Mouse (Mus musculus) stomach, adult 2 months (tissue): ENCODE results near the gene Fabp7. TPM values are rescaled to one million over a fixed set of nuclear protein-coding genes. Genes with fewer than 3 reads are reported as not detected.

ENCODE experiments used
- polyA plus RNA-seq: library from polyadenylated mRNA; depleted of rRNA; stranded (reverse); fragments of >200 nt; gene quantifications from 2 replicates; pipeline ENCODE4 v1.2.3, GENCODE M21; 2012; rRNA removed

The Fabp7 gene
- 0.16 TPM in 1 of 2 replicates, not detected in the other for polyA plus RNA-seq

DNA sequence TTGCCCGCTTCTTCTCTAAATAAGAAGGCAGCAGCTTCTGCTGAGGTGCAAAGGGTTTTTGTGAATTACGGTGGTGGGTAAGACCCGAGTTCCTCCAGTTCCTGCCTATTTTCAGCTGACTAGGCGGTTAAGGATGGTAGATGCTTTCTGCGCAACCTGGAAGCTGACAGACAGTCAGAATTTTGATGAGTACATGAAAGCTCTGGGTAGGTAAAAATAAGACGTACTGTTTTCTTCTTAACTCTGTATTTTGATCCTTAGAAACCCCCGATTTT, at the start of gene Fabp7:
Fabp7 (plus strand) TSS at position 6 of the 275 bp plus-strand sequence.

DNA sequence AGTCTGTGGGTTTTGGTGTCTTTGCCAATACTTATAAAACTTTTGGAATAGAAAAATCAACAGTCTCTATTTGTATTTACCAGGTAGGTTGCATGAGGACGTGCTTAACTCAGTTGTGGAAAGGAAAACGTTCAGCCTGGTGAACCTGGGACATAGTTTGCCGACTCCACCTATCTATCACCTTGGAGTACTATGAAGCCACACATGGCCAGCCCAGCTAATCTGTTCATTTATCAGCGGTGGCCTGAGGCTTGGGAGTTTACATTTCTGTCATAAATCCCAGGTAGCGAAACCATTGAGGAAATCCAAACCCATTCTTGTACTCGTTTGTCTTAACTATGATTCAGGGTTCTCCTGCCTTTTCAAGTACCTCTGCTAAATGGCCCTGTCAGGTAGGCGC, 9.3 kb downstream of the Fabp7 start, which contains the start of gene Smpdl3a:
Smpdl3a (plus strand) TSS at position 318 of the 400 bp plus-strand sequence.

Other genes starting within 250 kb of the Fabp7 start
- gene Pkib, start 152.9 kb upstream of the Fabp7 start, polyA plus RNA-seq, result 0.18 and 0.41 TPM in 2 replicates
- 92.6 and 138 TPM in 2 replicates for gene Smpdl3a, start 9.5 kb downstream of the Fabp7 start, polyA plus RNA-seq